Mouse (Mus musculus) small intestine, adult 2 months (tissue): Measurements from ENCODE around the gene Zfp637.

Experiments used
- CTCF ChIP-seq: fragments of 200-500 bp; IDR thresholded peaks from 2 replicates; pipeline ENCODE4 v1.5.1; 2012; ENCODE audit warnings: low read depth, mild to moderate bottlenecking, control low read depth, inconsistent platforms, low read length, moderate library complexity, mixed read lengths; ENCODE audit not compliant: insufficient replicate concordance, insufficient read length; ENCODE audit errors: extremely low read depth
- POLR2A ChIP-seq: fragments of 200-500 bp; IDR thresholded peaks from 2 replicates; pipeline ENCODE4 v1.6.1; 2012; ENCODE audit warnings: low read depth, mild to moderate bottlenecking, control low read depth, inconsistent platforms, low read length, moderate library complexity

DNA sequence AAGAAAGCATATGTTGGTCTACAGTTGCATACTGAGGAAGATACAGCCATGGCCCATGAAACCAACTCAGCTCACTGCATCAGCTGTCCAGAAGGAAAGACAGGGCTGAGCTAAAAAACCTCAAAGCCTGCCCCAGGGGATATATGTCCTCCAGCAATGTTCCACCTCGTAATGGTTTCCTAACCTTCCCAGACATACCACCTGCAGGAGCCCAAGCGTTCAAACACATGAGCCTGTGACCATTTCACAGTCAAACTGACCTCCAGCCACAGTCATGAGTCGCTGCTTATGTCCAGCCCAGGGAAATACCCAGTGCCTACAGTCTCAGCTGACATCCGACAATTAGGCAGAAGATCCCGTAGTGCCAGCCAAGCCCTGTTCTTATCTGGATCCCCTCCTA lies 7.6 kb downstream of the Zfp637 start:
- TF ChIP-seq CTCF, result no peak
- TF ChIP-seq POLR2A, result no peak
